Mouse (Mus musculus) right cerebral cortex, postnatal 10 days (tissue): ENCODE results near the gene Dlgap3.

ENCODE experiments used
- DNase-seq, 2 experiments: peaks; one replicate each; pipeline ENCODE4 v3.0.0; 2021; ENCODE audit warnings: low spot score in 2 of 2

Dlgap3 gene

GRCm38 (mm10) chr4:127215799-127216198, 46.8 kb downstream of the Dlgap3 start:
- no peak for DNase-seq

- no peak for DNase-seq
These were observed 47.2 kb downstream of the Dlgap3 start for GRCm38 (mm10) chr4:127216251-127216651.

GRCm38 (mm10) chr4:127217048-127217447, 48.0 kb downstream of the Dlgap3 start:
- DNase-seq = no peak

GRCm38 (mm10) chr4:127223291-127223690, 54.3 kb downstream of the Dlgap3 start:
- DNase-seq = no peak

- no peak for DNase-seq
These were observed 54.8 kb downstream of the Dlgap3 start for GRCm38 (mm10) chr4:127223755-127224154.

DNA sequence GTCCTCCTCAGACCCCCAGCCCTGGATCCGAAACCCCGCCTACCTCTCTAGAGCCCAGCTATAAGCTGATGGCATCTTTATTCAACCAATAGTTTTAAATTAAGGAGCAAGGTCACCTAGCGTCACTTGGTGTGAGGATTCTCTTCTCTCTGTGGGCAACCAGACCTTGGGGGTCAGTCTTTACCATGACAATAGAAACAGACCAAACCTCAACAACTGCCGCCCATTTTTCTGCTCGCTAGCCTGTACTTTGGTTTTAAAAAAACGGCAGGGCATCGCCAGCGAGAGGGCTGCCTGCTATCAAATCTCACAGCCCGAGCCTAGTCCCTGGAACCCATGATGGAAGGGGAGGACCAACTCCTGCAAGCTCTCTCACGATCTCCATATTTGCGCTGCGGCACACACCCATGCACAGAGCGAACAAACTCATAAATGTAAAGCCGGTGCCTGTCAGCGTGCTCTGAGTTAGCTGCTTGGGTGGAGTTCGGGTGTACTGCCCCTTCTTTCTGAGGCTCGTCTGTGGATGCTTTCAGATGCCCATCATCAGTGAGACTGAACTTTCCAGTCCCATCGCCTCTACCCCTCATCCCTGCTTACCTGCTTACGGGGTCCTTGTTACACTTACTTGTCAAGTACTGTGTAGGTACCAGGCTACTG, 55.6 kb downstream of the Dlgap3 start:
- DNase-seq = no peak

DNA sequence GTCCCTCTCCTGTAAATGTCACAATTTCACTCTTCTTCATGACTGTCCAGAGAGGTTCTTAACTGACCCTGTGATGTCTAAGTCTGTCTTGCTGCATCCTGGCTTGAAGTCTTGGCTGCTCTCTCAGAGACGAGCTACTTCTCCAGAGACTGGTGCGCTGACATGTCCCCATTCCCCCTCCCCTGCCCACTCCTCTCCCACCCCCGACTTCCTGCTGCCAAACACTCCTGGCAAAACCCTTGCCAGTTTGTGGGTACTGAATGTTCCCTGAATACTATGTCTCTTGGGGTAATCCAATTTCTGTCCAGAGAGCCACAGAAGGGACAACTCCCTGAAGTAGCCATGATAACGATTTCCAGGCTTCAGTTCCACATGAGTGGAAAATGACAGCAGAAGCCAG, 57.1 kb downstream of the Dlgap3 start:
- DNase-seq = no peak

DNA sequence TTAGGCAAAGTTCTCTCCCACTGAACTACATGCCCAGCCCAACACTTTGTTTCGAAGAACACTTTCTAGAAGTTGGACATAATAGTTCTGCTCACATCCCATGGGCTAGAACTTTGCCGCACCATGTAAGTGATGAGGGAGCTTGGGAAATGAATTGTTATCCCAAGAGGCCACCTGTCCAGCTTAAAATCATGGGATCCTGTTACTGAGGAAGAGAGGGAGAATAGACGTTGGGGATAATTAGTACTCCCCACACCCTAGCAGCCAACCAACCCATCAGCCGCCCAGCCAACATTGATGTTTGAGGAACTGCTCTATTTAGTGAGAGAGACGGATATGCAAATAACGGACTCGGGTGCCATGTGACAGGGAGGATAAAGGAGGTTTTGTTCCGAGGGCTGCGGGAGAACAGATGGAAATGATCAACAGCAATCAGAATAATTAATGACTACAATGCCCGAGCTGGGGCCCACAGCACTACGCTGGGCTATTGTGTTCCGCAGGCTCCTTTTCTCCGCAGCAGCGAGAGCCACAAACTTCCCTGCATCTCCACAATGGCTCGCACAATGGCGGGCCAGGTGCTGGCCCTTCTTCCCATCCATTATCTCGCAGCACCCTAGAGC, 58.2 kb downstream of the Dlgap3 start:
- no peak for DNase-seq

DNA sequence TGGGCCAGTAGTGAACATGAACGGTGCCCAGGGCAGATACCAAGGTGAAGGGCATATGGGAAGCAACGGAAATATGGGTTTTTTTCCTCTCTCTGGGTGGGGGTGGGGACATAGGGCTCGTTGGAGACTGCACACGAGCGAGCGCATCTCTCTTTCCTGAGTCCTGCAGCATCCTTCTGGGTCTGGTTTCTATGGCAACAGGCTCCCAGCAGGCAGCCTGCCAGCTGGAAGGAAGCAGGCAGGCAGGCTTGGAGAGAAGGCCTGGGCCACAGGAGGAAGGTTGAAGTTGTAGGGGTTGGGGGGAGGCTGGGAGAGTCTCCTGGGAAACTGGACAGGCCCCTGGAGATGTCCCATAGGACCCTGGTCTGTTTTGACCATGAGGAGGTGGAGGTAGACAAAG, 63.0 kb downstream of the Dlgap3 start:
- DNase-seq = peak; percentile 93 to 95

GRCm38 (mm10) chr4:127232551-127232950, 63.5 kb downstream of the Dlgap3 start:
- peak in 1 of 2 experiments; percentile 71 for DNase-seq

DNA sequence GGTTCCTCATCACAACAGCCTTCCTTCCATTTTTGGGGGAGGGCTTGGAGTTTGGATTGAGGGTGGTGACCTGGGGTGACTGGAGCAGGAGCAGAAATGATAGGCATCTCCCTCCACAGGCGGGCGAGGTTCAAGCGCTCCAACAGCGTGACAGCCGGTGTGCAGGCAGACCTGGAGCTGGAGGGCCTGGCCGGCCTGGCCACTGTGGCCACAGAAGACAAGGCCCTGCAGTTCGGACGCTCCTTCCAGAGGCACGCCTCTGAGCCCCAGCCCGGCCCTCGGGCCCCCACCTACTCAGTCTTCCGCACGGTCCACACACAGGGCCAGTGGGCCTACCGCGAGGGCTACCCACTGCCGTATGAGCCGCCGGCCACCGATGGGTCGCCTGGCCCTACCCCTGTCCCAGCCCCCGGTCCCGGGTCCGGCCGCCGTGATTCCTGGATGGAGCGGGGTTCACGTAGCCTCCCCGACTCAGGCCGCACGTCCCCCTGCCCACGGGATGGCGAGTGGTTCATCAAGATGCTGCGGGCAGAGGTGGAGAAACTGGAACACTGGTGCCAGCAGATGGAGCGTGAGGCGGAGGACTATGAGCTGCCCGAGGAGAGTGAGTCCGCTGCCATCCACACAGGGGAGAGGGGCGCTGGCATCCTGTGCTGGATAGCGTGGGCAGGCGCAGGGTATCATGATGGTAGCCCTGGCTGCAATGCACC, 64.6 kb downstream of the Dlgap3 start:
- no peak for DNase-seq

GRCm38 (mm10) chr4:127235742-127236487, 66.9 kb downstream of the Dlgap3 start:
- peak; percentile 78 to 89 for DNase-seq

DNA sequence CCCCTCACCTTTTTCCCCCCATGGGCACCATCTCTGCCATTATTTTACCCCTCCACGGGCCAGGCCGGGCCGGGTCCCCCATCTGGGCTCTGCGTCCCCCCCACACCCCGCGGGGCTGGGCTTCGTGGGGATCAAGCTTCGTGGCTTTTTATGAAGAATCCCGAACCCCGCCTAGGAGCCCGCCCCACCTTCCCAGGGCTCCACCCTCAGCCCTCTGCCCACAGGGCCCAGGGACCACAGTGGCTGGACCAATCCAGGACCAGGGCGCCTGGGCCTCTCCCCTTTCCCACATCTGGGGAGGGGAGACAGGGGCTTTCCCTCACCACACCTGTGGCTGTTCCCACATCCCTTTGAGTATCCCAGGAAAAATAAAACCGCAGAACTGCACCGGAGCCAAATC, 67.6 kb downstream of the Dlgap3 start:
- DNase-seq = no peak

- DNase-seq = no peak
These were observed 68.3 kb downstream of the Dlgap3 start for GRCm38 (mm10) chr4:127237271-127237670.

GRCm38 (mm10) chr4:127242696-127243095, 73.7 kb downstream of the Dlgap3 start:
- no peak for DNase-seq

DNA sequence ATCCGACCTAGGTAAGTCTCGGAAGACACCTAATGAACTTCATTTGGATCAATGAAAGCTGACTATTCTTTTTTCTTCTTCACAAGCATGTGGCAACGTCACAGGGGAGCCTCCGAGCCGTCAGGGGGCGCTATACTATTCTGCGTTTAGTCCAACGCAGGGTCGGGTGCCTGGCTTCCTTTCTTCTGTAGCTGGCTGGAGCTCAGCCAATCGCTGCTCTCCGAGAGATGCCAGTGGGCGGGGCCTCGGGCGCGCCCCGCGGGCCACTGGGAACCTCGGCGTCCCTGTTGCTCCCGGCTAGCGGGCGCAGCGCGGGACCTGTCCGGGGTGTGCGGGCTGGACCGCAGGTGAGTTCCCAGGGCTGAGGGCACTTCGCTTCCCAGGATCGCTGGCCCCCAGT, 74.5 kb downstream of the Dlgap3 start, which contains the start of gene Smim12:
TSS of gene Smim12 (plus strand) at position 233 of the 400 bp plus-strand sequence.
- DNase-seq = peak; percentile 98 to 99

DNA sequence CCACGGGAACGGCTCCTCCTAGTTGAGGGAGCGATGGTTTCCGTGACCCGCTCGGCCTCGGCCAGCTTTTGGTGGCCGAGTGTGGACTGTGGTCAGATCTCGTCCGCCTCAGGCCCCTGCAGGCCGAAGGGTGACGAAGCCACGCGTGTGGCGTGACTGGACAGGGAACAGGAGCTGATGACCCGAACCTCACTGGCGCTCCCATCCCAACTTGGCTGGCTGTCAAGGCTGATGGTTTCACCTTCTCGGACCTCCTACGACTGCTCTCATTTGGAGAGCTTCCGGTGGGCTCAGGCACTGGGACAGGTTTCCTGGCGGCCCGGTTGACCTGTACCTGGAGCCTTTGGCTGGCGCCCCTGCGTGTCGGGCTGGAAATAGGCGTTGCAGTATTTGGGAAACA, 74.9 kb downstream of the Dlgap3 start:
- DNase-seq = peak in 1 of 2 experiments; percentile 53

- peak; percentile 96 to 97 for DNase-seq
These were observed 80.8 kb downstream of the Dlgap3 start for GRCm38 (mm10) chr4:127249701-127250349.

DNA sequence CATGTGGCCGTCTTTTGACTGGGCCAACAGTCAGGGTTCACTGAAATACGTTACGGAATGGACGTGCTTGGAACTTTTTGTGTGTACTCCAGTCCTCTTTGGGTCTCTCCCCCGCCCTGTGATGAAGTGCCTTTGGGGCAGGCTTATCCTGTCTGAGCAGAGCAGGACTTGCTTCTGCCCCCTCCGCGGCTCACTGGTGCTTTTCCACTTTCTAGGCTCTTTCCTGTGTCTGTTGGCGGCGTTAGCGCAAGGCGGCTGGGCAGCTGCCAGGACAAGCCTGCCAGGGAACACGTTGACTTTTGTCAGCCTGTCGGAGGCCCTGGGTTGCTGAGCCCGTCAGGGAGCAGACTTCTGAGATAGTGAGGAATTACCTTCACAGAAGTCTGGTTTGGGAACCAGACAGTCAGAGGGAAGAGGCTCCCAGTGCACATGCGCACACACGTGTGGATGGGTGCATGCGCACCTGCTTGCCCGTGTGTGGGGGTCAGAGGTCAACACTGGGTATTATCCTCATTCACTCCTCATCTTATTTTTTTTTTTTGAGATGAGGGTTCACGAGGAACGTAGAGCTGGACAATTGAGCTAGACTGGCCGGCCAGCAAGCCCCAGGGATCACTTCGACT, 83.1 kb downstream of the Dlgap3 start:
- peak in 1 of 2 experiments; percentile 73 for DNase-seq

DNA sequence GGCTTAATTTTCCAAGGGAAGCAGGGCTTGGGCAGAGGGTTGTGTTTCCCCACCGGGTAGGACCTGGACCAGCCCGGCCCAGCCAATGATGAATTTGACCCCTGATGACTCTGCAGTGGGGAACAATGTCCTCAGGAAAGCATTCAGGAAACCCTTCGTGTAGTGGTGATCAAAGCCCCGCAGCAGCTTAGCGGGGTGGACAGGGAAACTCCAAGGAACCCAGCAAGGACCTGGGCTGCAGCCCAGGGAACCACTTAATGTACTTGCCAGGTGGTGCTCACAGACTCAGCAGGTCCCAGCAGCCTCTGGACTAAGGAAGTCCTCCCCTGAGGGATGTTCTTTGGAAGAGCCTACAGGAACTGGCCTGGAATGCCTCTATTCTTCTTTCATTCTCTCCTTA, 87.7 kb downstream of the Dlgap3 start:
- DNase-seq = no peak
